Mouse (Mus musculus) ovary, postnatal 10 days (tissue): ENCODE results near the gene Stx8.

Source experiments
- DNase-seq: peaks from one replicate; pipeline ENCODE4 v3.0.0; 2022; ENCODE audit warnings: low spot score

Stx8 gene

DNA sequence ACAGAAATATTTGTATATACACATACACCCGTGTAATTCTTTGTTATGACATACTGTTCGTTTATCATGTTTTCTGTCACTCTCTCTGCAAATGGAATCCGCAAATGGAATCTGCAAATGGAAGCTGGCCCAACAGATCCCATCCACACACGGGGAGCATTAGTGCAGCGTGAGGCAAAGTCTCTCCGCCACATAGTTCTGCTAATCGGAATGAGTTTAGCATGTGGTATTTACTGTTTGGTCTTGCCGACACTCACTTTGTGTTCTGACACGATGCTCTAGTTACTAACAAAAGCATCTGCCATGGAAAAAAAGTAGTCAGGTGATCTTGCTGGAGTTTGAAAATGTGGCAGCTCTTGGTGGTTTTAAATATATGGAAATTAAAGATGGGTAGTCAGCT, 123.4 kb downstream of the Stx8 start:
- no peak for DNase-seq

DNA sequence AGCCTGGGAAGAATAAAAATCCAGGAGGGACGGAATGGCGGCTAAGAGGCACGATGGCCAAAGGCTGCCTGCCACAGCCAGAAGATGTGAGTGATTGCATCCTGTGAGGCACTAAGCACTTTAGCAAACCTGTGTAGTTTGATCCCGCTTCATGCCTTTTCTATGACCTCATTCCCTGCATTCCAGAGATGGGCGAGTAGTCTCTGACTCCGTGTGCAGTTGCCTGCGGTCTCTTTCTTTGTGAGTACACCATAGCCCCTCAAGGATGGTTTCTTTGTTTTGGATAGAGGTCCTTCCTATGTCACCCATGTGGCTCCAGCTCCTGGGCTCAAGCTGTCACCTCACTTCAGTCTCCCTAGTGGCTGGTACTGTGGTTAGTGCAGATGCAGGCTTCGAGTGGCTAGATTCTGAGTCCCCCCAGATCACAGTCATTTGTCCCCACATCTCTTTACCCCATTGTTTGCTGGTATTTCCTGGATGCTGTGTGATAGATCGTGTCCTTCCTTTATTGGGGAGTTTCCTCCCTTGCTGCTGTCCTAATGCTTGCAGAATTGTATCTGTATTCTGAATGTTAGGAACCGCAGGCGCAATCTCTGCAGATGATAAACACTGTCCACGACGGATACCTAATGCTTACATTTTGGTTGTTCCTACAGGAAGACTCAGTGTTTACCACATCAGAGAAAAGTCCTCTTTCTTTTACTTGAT, 124.0 kb downstream of the Stx8 start:
- no peak for DNase-seq

DNA sequence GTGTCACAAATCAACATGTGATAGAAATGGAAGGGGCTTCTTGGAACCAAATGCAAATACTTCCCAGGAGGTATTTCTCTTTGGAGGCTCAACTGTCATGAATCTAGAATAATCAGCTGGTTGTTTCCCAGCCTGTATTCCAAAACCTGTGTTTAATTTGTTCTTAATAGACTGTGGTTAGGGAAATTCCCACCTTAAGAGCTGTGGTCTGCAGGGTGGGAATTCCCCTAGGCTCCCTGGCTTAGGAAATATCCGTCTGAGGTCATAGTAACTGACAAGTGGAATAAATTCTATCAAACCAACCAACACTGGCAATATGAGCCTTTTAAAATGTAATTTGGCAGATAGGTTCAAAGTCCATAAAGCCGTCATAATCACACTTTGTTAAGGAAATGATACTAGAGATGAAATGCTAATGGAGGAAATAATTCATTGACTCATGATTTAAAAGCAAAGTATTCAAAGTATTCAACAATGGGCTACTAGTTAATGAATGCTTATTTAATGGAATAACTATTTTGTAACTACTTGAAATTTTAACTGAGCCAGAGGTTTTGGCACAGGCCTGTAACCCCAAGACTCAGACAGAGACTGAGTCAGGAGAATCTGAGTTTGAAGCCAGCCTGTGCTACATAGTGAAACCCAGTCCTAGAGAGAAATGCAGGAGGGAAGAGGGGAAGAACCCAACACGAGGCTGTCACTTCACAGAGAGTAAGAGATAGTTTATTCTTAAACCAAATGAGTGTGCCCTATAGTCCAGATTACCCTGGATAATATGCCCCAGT, 126.2 kb downstream of the Stx8 start:
- DNase-seq, result no peak

DNA sequence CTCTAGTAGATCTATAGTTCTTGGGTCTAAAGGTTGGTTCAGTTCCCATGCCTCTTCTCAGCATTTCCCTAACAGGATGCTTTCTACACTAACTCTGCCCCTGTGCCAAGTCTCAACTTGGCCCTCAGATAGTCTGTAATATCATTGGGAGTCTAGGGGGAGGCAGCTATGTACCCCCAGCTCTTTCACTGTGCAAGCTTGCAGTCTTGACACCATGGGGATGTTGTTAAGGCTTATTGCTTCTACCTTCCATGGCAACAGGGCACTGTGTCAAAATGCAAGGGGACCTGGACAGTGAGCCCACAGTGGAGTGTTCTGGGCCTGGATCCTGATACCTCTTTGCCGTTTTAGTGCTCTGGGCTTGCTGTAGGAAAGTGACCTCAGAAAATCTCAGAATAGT, 135.6 kb downstream of the Stx8 start:
- no peak for DNase-seq

DNA sequence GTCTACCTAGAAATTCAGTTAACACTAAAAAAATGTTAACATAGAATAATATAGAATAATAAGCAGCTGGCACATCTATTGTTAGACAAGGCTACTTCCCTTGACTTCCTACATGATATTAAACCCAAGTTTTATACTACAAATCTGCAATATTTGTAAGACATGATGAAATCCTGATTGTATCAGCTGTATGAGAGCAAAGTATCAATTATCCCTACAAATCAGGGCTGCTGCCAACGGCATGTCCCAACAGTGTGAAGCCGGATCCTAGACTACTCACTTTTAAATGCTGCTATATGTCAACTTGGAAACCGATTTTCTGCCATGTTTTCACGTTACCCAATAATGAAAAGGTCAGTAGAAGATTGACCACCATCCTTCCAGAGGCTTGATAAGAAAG, 137.5 kb downstream of the Stx8 start:
- DNase-seq, result no peak

DNA sequence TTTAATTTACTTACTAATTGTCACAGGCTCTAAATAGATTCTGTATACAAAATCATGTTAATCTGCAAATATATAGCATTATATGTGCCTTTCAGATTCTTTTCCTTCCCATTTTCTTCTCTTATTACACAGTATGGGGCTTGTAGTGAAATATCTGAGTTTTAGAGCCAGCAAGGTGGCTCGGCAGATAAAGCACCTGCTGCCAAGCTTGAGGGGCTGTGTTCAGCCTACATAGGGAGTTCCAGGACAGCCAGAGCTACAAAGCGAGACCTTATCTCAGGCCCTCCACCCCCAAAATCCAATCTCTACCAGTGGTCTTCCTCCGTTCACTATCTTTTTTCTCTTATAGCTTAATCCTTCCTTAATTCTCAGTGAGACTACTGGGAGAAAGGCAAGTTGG, 140.1 kb downstream of the Stx8 start:
- DNase-seq, result no peak

DNA sequence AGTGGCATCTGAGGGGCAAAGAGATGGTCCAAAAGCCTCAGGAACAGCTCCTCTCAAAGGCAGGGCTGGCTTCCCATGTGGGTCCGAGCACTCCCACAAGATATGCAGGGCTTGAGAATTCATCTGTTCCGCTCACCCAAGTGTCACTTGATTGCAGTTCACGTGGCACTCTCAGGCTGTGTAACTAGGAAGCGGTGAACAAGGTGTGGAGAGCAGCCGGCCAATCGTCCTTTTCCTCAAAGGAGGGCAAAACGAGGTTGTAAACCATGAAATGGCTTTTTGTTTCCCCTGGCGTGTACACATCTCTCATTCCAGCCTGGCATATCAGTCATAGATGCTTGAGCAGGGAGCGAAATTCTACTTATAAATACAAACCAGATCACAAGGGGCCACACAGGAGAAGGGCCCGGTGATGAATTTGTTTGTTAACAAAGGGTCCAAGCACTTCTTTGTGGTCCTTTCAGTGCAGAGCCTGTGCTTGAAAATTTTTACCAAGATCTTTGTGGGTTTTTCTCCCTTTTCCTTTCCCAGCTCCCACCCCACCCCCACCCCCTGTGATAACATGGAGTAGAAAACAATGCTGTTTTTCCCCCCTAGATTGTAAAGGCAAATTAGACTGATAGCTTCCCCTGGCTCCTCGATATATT, 147.6 kb downstream of the Stx8 start:
- no peak for DNase-seq

DNA sequence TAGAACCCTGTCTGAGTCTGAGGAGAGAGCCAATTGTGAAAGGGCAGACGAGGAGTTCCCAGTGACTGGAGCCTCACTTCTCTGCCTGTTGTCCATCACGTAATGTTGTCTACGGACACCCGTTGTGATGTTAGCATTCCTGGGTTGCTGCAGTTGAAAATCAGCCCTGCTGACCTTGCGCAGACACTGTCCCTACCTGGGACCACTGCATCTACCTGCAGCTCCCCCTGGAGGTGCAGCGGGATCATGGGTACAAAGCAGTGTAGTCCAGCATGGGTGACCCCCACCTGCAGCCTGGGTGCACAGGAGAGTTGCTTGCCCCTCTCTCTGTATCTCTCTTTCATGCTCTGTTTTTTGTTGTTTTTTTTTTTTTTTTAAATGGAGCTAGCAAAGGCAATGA, 148.2 kb downstream of the Stx8 start:
- DNase-seq, result no peak

DNA sequence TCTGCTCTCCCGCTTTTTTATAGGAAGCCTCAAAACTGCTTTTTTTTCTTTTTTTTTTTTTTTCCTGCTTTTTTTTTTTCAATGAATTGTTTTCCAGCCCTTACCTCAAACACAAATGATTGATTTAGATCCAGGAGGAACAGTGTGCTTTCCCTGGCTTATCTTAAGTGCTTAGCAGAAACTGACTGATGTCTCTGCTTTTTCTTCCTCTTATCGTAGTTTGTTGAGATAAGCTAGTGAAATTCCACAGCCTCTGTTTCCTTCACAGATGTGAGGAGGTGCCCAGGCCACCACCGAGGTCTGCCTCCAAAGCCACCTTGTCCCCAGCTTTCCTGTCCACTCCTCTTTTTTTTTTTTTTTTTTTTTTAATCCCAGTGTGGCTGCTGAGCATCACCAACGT, 150.2 kb downstream of the Stx8 start:
- no peak for DNase-seq

DNA sequence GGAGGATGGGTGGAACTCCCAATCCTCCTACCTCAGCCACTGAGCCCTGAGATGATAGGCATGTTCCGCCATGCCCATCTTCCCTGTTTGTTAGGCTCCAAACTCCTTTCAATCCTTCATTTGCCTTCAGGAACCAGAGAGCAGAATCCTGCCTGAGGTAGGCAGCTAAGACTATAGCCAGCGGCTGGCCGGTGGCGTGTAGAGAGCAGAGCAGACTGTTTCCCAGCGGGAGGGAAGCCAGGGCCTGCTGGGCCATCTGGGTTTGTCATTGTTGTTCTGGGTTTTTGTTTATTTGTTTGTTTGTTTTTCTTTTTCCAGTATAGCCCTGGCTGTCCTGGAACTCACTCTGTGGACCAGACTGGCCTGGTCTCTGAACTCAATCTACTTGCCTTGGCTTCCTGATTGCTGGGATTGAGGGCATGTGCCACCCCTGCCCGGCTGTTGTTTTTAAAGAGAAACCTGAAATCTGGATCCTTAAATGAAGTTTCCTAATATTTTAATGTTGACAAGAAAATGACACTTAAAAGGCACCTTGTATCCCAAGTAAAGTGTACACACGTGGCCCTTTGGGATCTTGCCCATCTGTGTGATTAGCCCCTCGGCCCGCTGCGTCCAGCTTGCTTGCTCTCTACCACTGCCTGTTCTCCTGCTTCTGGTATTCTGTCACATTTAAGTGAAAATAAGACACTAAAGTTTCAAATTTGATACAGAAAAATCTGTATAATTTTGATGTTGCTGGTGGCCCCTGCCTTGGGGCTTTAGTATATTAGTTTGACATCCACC, 152.1 kb downstream of the Stx8 start:
- DNase-seq, result no peak

DNA sequence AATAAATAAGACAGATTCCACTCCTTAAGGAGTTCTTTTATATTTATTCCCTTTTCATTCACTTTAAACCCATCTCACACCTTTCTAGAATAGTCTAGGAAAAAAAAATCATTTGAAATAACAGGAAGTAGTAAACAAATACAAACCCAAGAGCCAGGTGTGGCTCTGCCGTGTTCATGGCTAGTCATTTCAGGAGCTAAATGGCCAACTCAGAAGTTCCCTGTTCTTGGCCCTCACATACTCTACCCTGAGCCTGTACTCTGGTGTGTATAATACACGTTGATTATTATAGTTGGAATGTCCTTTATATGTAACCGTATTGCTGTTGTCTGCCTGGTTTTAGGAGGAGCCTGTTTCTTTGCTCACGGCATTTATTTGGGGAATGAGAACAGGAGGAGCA, 152.7 kb downstream of the Stx8 start:
- DNase-seq, result no peak

DNA sequence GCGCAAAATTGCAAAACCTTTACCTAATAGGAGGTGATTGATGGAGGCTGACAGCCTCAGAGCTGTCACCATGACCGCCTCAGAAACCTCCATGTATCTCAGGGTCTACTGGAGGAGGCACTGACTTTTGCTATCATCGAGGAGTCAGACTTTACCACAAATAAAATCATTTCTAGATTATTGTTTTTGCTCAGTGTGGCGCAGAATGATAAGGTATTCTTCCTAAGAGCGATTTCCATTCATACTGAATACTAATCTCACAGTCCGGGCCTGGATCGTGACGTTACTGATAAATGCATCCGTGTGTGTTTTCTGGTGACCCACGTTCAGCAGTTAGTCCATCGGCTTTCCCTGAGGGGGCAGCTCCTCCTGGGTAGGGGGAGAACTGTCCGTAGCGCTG, 153.1 kb downstream of the Stx8 start:
- no peak for DNase-seq

DNA sequence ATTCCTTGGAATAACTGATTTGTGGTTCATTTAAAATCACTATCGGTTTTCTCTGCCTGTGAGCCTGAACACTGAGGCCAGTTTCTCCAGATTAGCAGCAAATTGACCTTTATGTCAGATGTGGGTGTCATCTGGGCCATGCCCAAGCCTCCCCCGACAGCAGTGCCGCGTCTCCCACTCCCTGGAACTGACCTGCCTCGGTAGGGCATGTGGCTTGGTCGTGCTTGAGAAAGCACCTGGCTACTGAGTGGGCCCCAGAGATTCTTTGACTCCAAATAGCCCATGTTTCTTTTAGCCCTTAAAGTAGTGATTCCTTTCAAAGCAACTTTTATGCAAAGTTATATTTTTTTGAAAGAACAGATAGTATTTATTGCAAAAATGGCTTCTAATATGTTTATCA, 155.3 kb downstream of the Stx8 start:
- no peak for DNase-seq

DNA sequence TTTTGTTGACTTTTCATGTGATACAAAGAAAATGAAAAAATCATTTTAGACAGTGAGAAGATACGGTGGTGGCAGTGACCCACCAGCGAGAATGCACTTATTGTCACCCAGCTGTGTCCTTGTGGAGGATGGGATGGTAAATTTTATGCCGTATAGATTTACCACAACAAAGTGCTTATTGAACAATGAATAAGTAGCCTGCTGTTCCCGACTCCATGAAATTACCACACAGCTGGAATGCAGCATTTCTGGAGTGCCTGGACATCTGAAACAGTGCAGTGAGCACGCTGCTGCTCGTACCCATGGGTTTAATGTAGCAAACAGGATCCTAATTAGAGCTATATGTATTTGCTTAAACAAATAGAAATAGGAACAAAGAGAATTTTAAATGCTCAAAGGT, 155.7 kb downstream of the Stx8 start:
- DNase-seq, result no peak

DNA sequence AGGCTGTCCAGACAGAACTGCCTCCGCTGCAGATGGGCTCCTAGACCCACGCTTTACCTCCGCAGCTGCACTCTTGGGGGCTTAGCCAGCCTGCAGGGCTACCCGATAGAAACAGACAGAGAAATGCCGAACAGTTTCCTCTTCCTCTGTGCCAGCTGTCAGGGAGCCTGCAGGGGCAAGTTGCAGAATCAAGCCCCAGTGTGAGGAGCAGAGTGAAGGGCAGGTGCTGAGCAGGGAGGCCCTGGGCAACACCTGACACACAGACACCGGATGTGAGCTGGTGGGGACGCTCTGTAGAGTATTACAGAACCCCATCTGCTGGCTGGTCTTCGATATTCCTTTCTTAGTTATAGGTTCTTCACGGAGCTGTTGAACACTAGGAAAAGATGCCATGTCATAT, 160.1 kb downstream of the Stx8 start:
- no peak for DNase-seq

DNA sequence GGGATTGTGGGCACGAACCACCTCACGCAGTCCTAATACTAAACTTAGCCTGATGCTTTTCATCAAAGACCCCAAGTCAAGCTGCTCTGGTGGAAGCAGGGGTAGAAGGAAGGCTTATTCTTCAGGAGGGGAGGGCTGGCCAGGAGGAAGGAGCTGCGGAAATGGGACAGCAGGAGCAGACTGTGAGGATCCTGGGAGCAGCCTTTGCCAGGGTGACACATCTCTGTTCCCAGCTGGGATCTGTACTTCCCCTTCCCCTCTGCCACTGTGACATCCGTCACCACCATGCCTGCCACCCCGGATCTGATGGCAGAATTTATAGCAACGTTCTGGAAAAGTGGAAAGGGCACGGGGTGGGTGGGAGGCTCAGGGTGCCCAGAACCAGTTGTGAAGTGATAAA, 168.5 kb downstream of the Stx8 start:
- no peak for DNase-seq

DNA sequence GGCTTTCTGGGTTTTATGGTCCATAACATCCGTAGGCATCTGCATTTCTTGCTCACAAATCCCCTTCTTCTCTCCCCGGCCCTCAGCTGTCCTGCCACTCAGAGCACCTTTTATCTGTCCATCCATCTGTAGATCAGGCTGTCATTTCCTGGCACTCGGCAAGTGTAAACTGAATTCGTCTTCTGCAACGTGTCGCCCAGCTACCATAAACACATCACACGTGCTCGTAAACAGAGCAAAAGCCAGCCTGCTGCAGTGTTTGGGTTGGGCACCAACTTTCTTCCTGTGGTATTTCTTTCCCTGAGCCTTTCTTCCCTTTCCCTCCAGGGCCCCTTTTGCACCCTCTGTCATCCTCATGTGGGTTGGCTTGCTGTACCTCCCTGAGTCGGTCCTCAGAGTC, 169.4 kb downstream of the Stx8 start:
- DNase-seq, result no peak

DNA sequence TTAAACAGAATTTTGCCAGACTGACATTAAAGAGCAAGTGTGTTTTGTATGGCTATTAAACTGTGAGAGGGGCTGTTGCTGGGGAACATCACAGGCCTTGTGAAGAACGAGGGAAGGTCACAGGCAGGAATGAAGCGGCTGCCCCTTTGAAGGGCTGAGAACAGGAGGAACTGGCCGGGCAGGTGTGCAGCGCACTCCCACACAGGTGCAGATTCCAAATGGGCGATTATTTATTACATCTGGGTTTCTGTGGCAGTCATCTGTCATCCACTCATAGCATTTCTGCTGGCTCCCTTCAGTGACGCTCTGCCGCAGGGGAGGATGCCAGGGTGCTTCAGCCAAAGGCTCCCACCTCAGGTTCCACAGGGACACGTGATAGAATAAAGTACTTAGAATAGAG, 170.7 kb downstream of the Stx8 start:
- DNase-seq, result no peak

DNA sequence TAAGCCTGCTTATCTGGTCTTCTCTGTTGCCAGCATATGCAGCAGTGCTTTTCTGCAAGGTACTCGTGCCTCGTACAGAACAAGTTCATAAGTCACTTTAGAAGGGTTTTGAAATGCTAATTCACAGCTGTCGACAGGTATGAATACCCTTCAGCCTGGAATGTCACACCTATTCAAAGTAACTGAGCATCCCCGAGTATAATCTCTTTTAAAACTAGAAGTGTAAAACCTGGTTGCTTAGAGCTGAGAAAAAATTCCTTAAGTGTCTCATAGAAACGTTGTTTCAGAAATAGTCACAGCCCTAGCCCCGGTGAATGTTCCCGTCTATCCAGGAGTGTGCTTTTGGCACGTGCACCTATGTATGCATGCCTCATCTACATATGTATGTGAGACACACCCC, 176.3 kb downstream of the Stx8 start:
- no peak for DNase-seq

DNA sequence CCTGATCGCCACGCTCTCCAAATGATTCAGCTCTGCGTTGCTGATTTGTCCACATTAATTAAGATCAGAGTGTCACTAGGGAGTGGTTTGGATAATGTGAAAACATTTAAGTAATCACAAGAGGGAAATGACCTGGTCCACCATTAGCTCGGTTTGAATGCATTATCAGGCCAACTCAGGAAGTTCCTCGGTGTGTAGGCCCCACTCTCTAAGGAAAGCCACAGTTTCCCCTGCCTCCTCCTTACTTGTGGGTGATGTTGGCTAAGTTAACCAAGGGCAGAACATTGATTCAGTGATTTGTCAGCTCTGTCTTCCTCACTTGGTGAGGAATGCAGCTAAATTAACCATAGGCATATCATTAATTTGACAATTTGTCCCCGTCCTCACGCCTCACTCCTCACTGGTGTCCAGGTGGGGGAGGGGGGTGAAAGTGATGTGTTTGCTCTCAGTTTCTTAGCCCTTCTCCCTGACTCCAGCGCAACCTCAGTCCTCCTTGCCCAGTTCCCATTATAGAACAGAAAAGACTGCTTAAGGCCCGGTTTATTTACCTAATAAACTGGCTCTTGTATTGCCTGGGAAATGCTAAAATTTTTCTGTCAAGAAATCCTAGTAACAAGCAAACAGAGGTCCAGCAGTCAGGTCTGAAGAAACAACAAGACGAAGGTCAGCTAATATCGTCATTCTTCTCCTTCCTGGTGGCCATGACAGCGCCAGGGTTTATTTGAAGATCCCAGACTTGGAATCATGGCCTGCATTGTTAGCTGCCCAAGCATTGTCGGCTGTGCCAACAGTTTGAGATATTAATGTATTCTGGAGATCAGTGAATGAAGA, 178.5 kb downstream of the Stx8 start:
- no peak for DNase-seq

DNA sequence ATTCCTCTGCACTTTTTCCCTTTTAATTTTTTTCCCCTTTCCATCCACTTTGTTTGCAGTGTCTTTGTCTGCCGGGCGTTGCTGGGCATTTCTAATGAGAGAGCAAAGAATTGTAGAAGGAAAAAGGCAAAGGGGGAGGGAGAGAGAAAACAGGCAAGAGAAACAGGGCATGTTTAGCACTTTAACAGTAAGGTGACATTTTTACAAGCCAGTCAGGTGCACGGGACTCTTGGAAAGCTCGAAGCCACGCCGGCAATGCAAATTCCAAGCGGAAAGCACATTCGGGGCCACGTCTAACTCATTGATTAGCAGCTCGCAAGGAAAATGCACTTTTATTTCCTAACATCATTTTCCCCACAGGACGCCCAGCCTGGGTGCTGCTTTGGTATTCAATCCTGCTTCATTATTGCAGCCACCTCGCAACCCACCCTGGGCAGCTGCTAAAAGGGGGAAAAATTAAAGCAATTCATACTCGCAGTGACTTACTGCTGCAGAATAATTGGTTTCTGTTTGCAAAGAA, 179.1 kb downstream of the Stx8 start:
- DNase-seq, result no peak
